Mouse (Mus musculus) small intestine, adult 2 months (tissue): ENCODE data around the gene Erlin1.

Source experiments
- CTCF ChIP-seq: fragments of 200-500 bp; IDR thresholded peaks from 2 replicates; pipeline ENCODE4 v1.5.1; 2012; ENCODE audit warnings: low read depth, mild to moderate bottlenecking, control low read depth, inconsistent platforms, low read length, moderate library complexity, mixed read lengths; ENCODE audit not compliant: insufficient replicate concordance, insufficient read length; ENCODE audit errors: extremely low read depth
- POLR2A ChIP-seq: fragments of 200-500 bp; IDR thresholded peaks from 2 replicates; pipeline ENCODE4 v1.6.1; 2012; ENCODE audit warnings: low read depth, mild to moderate bottlenecking, control low read depth, inconsistent platforms, low read length, moderate library complexity

DNA sequence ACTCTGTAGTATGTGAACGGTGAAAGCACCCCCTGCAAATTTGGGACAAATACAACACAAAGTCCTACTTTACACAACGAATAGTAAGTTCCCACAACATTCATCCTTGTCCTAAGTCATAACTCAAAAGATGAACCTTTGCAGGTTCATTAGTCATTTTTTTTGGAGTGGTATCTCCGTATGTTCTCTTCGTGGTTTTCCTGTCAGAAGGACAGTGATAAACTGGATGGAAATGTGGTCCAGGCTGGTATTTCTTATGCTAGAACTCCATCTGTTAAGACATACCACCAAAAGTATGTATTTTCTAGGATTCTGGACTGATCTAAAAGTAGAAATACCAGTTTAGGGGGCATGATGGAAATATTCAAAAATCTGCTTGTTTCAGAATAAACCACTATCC, 1.4 kb downstream of the Erlin1 start:
- TF ChIP-seq POLR2A (no peak), CTCF (no peak)
